In genomic region chr15:8709578-8709977, GRCm38 (mm10) we compare ENCODE assay signal across 8 mouse cellular contexts. TPM values are rescaled to one million over a fixed set of nuclear protein-coding genes. Genes with fewer than 3 reads are reported as not detected.
A peak's percentile ranks its signal among the peaks of the same experiment; 100 is the strongest.
DNase-seq lines count a peak whose midpoint lies in the region; ATAC-seq and TF ChIP-seq lines count a peak whose summit lies in the region.

No protein-coding gene starts in this region.

- no peak for DNase-seq in layer of hippocampus, adult 2 months (ENCODE audit: low spot score in 2 of 2)
- no peak for DNase-seq in layer of hippocampus, postnatal 10 days (ENCODE audit: low spot score in 2 of 2)
- peak; percentile 42 to 48 for DNase-seq in cerebellum, adult 2 months
- peak; percentile 52 for DNase-seq in forebrain, postnatal 0 days
- DNase-seq in ovary, postnatal 14 days (ENCODE audit: low spot score) = no peak
- no peak for DNase-seq in spleen, postnatal 36 days (ENCODE audit: low spot score in 2 of 2)

- H3K4me3 ChIP-seq in layer of hippocampus, adult 2 months = peak overlapping the region; percentile 63
- peak overlapping the region; percentile 76 for H3K4me3 ChIP-seq in cerebellum, adult 2 months (replicated peaks; ENCODE audit: insufficient read depth, low read depth, low read length)
- peak overlapping the region; percentile 61 for H3K4me3 ChIP-seq in forebrain, postnatal 0 days (ENCODE audit: low read depth, low read length)
- peak overlapping the region; percentile 67 for H3K4me3 ChIP-seq in limb, embryonic 13.5 days
- peak overlapping the region; percentile 52 for H3K4me3 ChIP-seq in neural tube, embryonic 15.5 days (replicated peaks)

- TF ChIP-seq CTCF in layer of hippocampus, adult 2 months (conservative IDR thresholded peaks at IDR 0.05) = no peak
- no peak for TF ChIP-seq CTCF in cerebellum, adult 2 months (IDR thresholded peaks at IDR 0.05; ENCODE audit: borderline replicate concordance, insufficient read depth, low read depth, low read length)
- no peak for TF ChIP-seq CTCF in forebrain, postnatal 0 days (IDR thresholded peaks at IDR 0.05; ENCODE audit: low read depth)

- H3K27ac ChIP-seq in layer of hippocampus, adult 2 months = peak overlapping the region; percentile 95
- H3K27ac ChIP-seq in cerebellum, adult 2 months (ENCODE audit: insufficient read depth, low read length) = no peak overlapping the region
- no peak overlapping the region for H3K27ac ChIP-seq in forebrain, postnatal 0 days (ENCODE audit: low read depth, low read length)
- H3K27ac ChIP-seq in limb, embryonic 13.5 days = peak overlapping the region; percentile 58; the same call in 1 of the 2 replicates
- H3K27ac ChIP-seq in neural tube, embryonic 15.5 days (replicated peaks) = peak overlapping the region; percentile 38; the same call in 1 of the 2 replicates

- ATAC-seq in forebrain, postnatal 0 days = peak; percentile 49; the same call in 1 of the 2 replicates
- ATAC-seq in limb, embryonic 13.5 days (ENCODE audit: low FRiP score, low read depth) = no peak
- ATAC-seq in neural tube, embryonic 15.5 days (ENCODE audit: low FRiP score) = peak; percentile 67; the same call in 1 of the 2 replicates

- no peaks in the 10 kb centered on the region for H3K36me3 ChIP-seq in forebrain, postnatal 0 days (ENCODE audit: insufficient read depth)
- peaks cover 5% of the 10 kb centered on the region for H3K36me3 ChIP-seq in limb, embryonic 13.5 days
- H3K36me3 ChIP-seq in neural tube, embryonic 15.5 days = no peaks in the 10 kb centered on the region

- 3% methylated on average over 11 of the region's 11 CpGs for WGBS in cerebellum, adult 2 months
- 2% methylated on average over 11 of the region's 11 CpGs for WGBS in forebrain, postnatal 0 days
- WGBS in limb, embryonic 13.5 days = under 1% methylated on average over 11 of the region's 11 CpGs
- WGBS in neural tube, embryonic 15.5 days = 1% methylated on average over 11 of the region's 11 CpGs

- H3K9me3 ChIP-seq in forebrain, postnatal 0 days (ENCODE audit: low read length) = no peaks in the 10 kb centered on the region
- no peaks in the 10 kb centered on the region for H3K9me3 ChIP-seq in limb, embryonic 13.5 days
- no peaks in the 10 kb centered on the region for H3K9me3 ChIP-seq in neural tube, embryonic 15.5 days (replicated peaks)

- TF ChIP-seq POLR2A in cerebellum, adult 2 months (IDR thresholded peaks at IDR 0.05; ENCODE audit: borderline replicate concordance, insufficient read depth, low read length) = no peak

- H3K9ac ChIP-seq in forebrain, postnatal 0 days = peak overlapping the region; percentile 59
- peak overlapping the region; percentile 70 for H3K9ac ChIP-seq in limb, embryonic 13.5 days
- peak overlapping the region; percentile 42 for H3K9ac ChIP-seq in neural tube, embryonic 15.5 days (replicated peaks)

- H3K4me1 ChIP-seq in cerebellum, adult 2 months (ENCODE audit: control insufficient read depth, insufficient read depth, low read length) = no peaks in the 10 kb centered on the region
- H3K4me1 ChIP-seq in forebrain, postnatal 0 days (ENCODE audit: insufficient read depth) = no peaks in the 10 kb centered on the region
- peaks cover 49% of the 10 kb centered on the region for H3K4me1 ChIP-seq in limb, embryonic 13.5 days
- H3K4me1 ChIP-seq in neural tube, embryonic 15.5 days = peaks cover 13% of the 10 kb centered on the region

- H3K4me2 ChIP-seq in forebrain, postnatal 0 days (ENCODE audit: low read depth) = peak overlapping the region; percentile 91
- peak overlapping the region; percentile 75 for H3K4me2 ChIP-seq in limb, embryonic 13.5 days (replicated peaks)
- H3K4me2 ChIP-seq in neural tube, embryonic 15.5 days = peak overlapping the region; percentile 83

- H3K27me3 ChIP-seq in cerebellum, adult 2 months (ENCODE audit: control insufficient read depth, insufficient read depth, low read length) = no peaks in the 10 kb centered on the region
- H3K27me3 ChIP-seq in forebrain, postnatal 0 days (ENCODE audit: insufficient read depth, low read length) = no peaks in the 10 kb centered on the region
- no peaks in the 10 kb centered on the region for H3K27me3 ChIP-seq in limb, embryonic 13.5 days
- H3K27me3 ChIP-seq in neural tube, embryonic 15.5 days (replicated peaks) = no peaks in the 10 kb centered on the region; the same call in 1 of the 2 replicates

RNA-seq across cellular contexts. Expression of gene Slc1a3, which starts 1.0 kb away (rescaled TPM):
- 100 to 1,000 TPM; 388 to 405 TPM for total RNA-seq in layer of hippocampus, adult 2 months (2021)
- 100 to 1,000 TPM; 439 to 459 TPM for total RNA-seq in layer of hippocampus, postnatal 10 days (2021)
- polyA plus RNA-seq in cerebellum, adult 2 months (2012; rRNA removed) = 373 and 443 TPM in 2 replicates
- 210 and 234 TPM in 2 replicates for total RNA-seq in forebrain, postnatal 0 days (2014; rRNA removed)
- polyA plus RNA-seq in forebrain, postnatal 0 days (2015; fragmentation: Nextera tagmentation; extraction: Ambion mirVana) = 147 and 192 TPM in 2 replicates
- polyA plus RNA-seq in limb, embryonic 13.5 days (2015; fragmentation: Nextera tagmentation; extraction: Ambion mirVana) = 39.2 and 39.4 TPM in 2 replicates
- polyA plus RNA-seq in neural tube, embryonic 15.5 days (2015; fragmentation: Nextera tagmentation; extraction: Ambion mirVana) = 169 and 174 TPM in 2 replicates

Comparison
In these comparisons a context has a peak if more than half of its experiments do, and no peak if none do; other contexts are left out.
1. DNase-seq: peak in cerebellum, adult 2 months (2 of 2) and forebrain, postnatal 0 days (single experiment); none in layer of hippocampus, adult 2 months (0 of 2), layer of hippocampus, postnatal 10 days (0 of 2), ovary, postnatal 14 days (single experiment) and spleen, postnatal 36 days (0 of 2).
2. H3K27ac ChIP-seq: peak in layer of hippocampus, adult 2 months (single experiment), limb, embryonic 13.5 days (single experiment) and neural tube, embryonic 15.5 days (single experiment); none in cerebellum, adult 2 months (single experiment) and forebrain, postnatal 0 days (single experiment).
3. Peak in every context shown above with its lines, with median percentiles within 50 percentile points of each other: H3K4me3 ChIP-seq, H3K4me2 ChIP-seq and H3K9ac ChIP-seq.